Mouse (Mus musculus): Measurements from ENCODE around the gene Dtx3. TPM values are rescaled to one million over a fixed set of nuclear protein-coding genes. Genes with fewer than 3 reads are reported as not detected.

Gene Dtx3
- polyA plus RNA-seq, 1 experiment from 2014 or later, result 15.1 TPM

DNA sequence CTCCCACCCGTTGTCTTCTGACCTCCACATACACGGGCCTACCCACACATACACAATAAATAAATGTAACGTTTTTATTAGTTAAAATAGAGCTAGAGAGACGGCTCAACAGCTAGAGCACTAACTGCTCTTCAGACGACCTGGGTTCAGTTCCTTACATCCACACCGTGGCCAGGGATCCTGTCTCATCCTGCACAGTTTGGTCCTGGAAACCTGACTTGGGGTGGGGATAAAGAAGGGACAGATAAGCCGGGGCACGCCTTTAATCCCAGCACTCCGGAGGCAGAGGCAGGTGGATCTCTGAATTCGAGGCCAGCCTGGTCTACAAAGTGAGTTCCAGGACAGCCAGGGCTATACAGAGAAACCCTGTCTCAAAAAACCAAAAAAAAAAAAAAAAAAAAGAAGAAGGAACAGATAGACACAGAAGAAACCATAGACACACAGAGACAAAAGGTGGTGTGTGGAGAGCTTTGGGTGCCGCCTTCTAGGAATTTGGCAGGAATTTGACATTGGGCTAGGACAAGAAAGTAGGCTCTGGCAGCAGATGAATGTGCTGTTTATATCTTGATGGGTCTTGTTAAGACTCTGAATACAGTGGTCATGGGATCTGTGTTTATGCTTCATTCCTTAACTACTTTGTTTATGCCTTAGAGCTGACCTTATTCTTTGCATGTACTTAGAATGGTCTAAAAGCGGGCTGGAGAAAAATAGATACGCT lies 18.3 kb upstream of the Dtx3 start:
- Histone ChIP-seq H3K4me3 (ENCODE audit: inconsistent target) (no peak overlapping the region), H3K79me2 (ENCODE audit: inconsistent target) (peaks cover 20% of the 10 kb centered on the region), H3K27ac (no peak overlapping the region), H3K36me3 (ENCODE audit: inconsistent target) (0 out of 2 replicates have a peak, but pooled peaks cover under 1% of the 10 kb centered on the region)
- 88% methylated on average over 6 of the region's 13 CpGs for WGBS (ENCODE audit: missing documents)

GRCm38 (mm10) chr10:127213272-127213671 lies 17.7 kb upstream of the Dtx3 start:
- H3K4me3 ChIP-seq (ENCODE audit: inconsistent target), result no peak overlapping the region
- 85% methylated on average over 8 of the region's 8 CpGs for WGBS (ENCODE audit: missing documents)
- H3K79me2 ChIP-seq (ENCODE audit: inconsistent target), result peaks cover 20% of the 10 kb centered on the region
- 0 out of 2 replicates have a peak, but pooled peaks cover 6% of the 10 kb centered on the region for H3K36me3 ChIP-seq (ENCODE audit: inconsistent target)
- no peak overlapping the region for H3K27ac ChIP-seq

GRCm38 (mm10) chr10:127211414-127211854 lies 15.9 kb upstream of the Dtx3 start, which contains the start of gene Pip4k2c:
Gene Pip4k2c, minus strand, starts transcription at chr10:127211585.
- H3K4me3 ChIP-seq (ENCODE audit: inconsistent target), result peak within 1 kb of the TSS; percentile 57
- WGBS (ENCODE audit: missing documents), result 0% methylated on average over 35 of the region's 47 CpGs
- H3K36me3 ChIP-seq (ENCODE audit: inconsistent target), result peaks cover 16% of the 10 kb centered on the region; the same call in 1 of the 2 replicates
- H3K27ac ChIP-seq, result no peak within 1 kb of the TSS
- H3K79me2 ChIP-seq (ENCODE audit: inconsistent target), result peaks cover 20% of the 10 kb centered on the region

DNA sequence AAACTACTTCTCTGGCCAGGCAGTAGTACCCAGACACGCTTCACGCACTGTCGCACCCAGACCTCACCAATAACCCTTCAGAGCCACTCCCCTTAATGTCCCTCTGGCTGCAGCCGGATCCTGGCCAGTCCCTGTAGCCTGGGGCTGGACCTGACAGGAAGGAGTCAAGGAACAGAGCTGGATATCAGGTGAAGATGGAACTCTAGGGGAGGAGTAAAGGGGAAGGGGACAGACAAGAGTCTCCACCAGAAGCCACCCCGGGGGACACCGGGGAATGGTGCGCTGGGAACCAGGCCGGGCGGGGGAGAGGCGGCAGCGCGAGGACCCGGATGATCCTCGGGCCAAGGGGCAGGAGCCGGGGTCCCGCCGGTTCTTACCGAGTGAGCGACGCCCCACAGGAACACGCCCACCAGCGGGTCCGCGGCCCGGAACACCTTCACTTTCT lies 15.5 kb upstream of the Dtx3 start:
- WGBS (ENCODE audit: missing documents), result 1% methylated on average over 25 of the region's 25 CpGs

DNA sequence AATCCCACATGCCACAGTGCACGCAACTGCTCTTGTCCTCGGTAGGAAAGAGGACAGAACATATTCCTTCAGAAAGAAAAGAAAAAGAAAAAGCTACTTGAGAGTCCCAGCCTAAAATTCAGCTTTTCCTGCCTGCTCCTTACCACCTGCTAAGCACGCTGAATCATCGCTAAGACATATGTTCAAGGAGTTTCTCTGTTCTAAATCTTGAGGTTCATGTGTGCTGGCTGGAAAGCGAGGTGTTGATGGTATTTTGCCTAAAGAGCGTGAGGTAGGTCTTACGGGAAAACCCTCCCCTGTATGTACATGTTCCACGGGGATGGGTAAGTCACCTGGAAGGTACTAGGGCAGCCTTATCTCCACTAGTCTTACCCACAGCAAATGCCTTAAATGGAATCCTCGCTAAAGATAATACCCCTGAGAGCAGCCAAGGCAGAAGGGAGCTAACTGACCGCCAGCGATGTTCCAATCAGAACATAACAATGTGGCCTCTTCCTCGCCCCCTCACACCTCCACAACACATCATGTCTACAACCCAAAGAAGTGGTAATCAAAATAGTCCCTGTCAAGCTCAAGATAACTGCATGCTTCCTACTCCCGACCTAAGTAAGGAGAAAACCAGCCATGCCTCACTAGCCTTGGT lies 14.5 kb upstream of the Dtx3 start:
- 94% methylated on average over 13 of the region's 13 CpGs for WGBS (ENCODE audit: missing documents)
- Histone ChIP-seq H3K79me2 (ENCODE audit: inconsistent target) (peaks cover 20% of the 10 kb centered on the region), H3K27ac (no peak overlapping the region), H3K36me3 (ENCODE audit: inconsistent target) (peaks cover 27% of the 10 kb centered on the region), H3K4me3 (ENCODE audit: inconsistent target) (peak overlapping the region; percentile 57)

More for the DNA sequence above, 15.5 kb upstream of the Dtx3 start:
- peak overlapping the region; percentile 57 for H3K4me3 ChIP-seq (ENCODE audit: inconsistent target)
- H3K36me3 ChIP-seq (ENCODE audit: inconsistent target), result peaks cover 17% of the 10 kb centered on the region; the same call in 1 of the 2 replicates
- peaks cover 20% of the 10 kb centered on the region for H3K79me2 ChIP-seq (ENCODE audit: inconsistent target)
- no peak overlapping the region for H3K27ac ChIP-seq

GRCm38 (mm10) chr10:127208921-127209320 lies 13.4 kb upstream of the Dtx3 start:
- Histone ChIP-seq H3K27ac (no peak overlapping the region), H3K36me3 (ENCODE audit: inconsistent target) (peaks cover 38% of the 10 kb centered on the region), H3K79me2 (ENCODE audit: inconsistent target) (peaks cover 20% of the 10 kb centered on the region), H3K4me3 (ENCODE audit: inconsistent target) (no peak overlapping the region)
- WGBS (ENCODE audit: missing documents), result 98% methylated on average over 4 of the region's 4 CpGs

DNA sequence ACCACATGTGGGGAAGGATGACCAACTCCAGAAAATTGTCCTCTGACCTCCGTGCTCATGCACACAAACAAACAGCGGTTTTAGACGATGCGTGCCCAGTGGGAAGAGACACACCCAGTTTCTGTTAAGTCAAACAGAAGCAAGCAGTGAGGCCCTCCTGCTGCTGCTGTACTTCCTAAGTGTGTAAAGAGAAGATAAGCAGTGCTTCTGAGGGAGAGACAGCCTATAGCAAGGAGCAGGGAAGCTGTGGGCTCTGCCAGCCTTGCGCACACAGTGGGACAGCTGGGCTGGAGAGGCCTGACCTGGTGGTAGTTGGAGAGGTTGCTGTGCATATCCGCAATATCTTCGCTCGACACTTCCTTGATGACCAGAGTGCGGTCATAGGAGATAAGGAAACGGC lies 9.8 kb upstream of the Dtx3 start:
- H3K27ac ChIP-seq, result no peak overlapping the region
- H3K79me2 ChIP-seq (ENCODE audit: inconsistent target), result peaks cover 13% of the 10 kb centered on the region
- peaks cover 63% of the 10 kb centered on the region for H3K36me3 ChIP-seq (ENCODE audit: inconsistent target)
- H3K4me3 ChIP-seq (ENCODE audit: inconsistent target), result no peak overlapping the region
- 92% methylated on average over 10 of the region's 10 CpGs for WGBS (ENCODE audit: missing documents)

GRCm38 (mm10) chr10:127204589-127204988 lies 9.1 kb upstream of the Dtx3 start:
- Histone ChIP-seq H3K36me3 (ENCODE audit: inconsistent target) (peaks cover 70% of the 10 kb centered on the region), H3K79me2 (ENCODE audit: inconsistent target) (peaks cover 5% of the 10 kb centered on the region; the same call in 1 of the 2 replicates), H3K4me3 (ENCODE audit: inconsistent target) (no peak overlapping the region), H3K27ac (no peak overlapping the region)
- 84% methylated on average over 5 of the region's 5 CpGs for WGBS (ENCODE audit: missing documents)

DNA sequence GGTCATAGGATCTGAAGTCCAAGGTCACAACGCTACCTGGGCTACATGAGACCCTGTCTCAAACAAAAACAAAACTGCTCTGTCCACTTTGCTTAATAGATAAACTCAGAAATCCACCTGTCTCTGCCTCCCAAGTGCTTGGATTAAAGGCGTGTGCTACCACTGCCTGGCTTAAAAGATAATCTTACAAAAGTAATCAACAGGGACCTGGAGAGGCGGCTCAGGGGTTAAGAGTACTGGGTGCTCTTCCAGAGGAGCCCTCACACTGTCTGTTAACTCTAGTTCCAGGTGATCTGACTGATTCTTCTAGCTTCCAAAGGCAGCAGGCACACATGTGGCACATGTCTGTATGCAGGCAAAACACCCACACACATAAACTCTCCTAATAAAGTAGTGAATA lies 7.6 kb upstream of the Dtx3 start:
- no peaks in the 10 kb centered on the region for H3K79me2 ChIP-seq (ENCODE audit: inconsistent target)
- H3K27ac ChIP-seq, result no peak overlapping the region
- peaks cover 75% of the 10 kb centered on the region for H3K36me3 ChIP-seq (ENCODE audit: inconsistent target)
- 93% methylated on average over 3 of the region's 3 CpGs for WGBS (ENCODE audit: missing documents)
- no peak overlapping the region for H3K4me3 ChIP-seq (ENCODE audit: inconsistent target)

GRCm38 (mm10) chr10:127200279-127200678 lies 4.8 kb upstream of the Dtx3 start:
- 90% methylated on average over 8 of the region's 8 CpGs for WGBS (ENCODE audit: missing documents)

DNA sequence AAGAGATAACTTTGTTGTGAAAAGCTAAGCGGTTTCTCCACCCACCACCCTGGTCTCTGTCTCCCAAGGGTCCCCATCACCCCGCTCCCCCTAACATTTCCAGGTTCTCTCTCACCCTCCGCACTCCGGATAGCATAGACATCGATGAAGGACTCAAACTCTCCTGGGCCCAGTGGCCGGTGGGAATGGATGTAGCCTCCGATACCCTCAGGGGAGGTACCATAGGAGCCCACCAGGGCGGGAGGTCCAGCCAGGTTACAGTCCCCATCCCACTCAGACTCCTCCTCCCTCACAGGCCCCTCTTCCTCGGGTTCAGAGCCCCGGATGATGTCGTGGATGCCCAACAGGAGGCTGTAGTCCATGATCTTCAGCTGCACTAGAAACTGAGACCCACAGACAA lies 3.9 kb upstream of the Dtx3 start:
- Histone ChIP-seq H3K79me2 (ENCODE audit: inconsistent target) (no peaks in the 10 kb centered on the region), H3K27ac (no peak overlapping the region), H3K4me3 (ENCODE audit: inconsistent target) (no peak overlapping the region), H3K36me3 (ENCODE audit: inconsistent target) (peaks cover 50% of the 10 kb centered on the region)
- WGBS (ENCODE audit: missing documents), result 90% methylated on average over 11 of the region's 11 CpGs

More at GRCm38 (mm10) chr10:127200279-127200678, 4.8 kb upstream of the Dtx3 start:
- no peak overlapping the region for H3K27ac ChIP-seq
- no peak overlapping the region for H3K4me3 ChIP-seq (ENCODE audit: inconsistent target)
- no peaks in the 10 kb centered on the region for H3K79me2 ChIP-seq (ENCODE audit: inconsistent target)
- peaks cover 58% of the 10 kb centered on the region for H3K36me3 ChIP-seq (ENCODE audit: inconsistent target)

- H3K36me3 ChIP-seq (ENCODE audit: inconsistent target), result peaks cover 46% of the 10 kb centered on the region
Observed at GRCm38 (mm10) chr10:127199068-127199467, 3.5 kb upstream of the Dtx3 start.

GRCm38 (mm10) chr10:127198492-127198891 lies 3.0 kb upstream of the Dtx3 start:
- WGBS (ENCODE audit: missing documents), result 85% methylated on average over 2 of the region's 2 CpGs
- H3K27ac ChIP-seq, result no peak overlapping the region
- peaks cover 41% of the 10 kb centered on the region for H3K36me3 ChIP-seq (ENCODE audit: inconsistent target)

More at GRCm38 (mm10) chr10:127199068-127199467, 3.5 kb upstream of the Dtx3 start:
- no peaks in the 10 kb centered on the region for H3K79me2 ChIP-seq (ENCODE audit: inconsistent target)
- H3K4me3 ChIP-seq (ENCODE audit: inconsistent target), result no peak overlapping the region
- H3K27ac ChIP-seq, result no peak overlapping the region
- WGBS (ENCODE audit: missing documents), result 86% methylated on average over 5 of the region's 5 CpGs

DNA sequence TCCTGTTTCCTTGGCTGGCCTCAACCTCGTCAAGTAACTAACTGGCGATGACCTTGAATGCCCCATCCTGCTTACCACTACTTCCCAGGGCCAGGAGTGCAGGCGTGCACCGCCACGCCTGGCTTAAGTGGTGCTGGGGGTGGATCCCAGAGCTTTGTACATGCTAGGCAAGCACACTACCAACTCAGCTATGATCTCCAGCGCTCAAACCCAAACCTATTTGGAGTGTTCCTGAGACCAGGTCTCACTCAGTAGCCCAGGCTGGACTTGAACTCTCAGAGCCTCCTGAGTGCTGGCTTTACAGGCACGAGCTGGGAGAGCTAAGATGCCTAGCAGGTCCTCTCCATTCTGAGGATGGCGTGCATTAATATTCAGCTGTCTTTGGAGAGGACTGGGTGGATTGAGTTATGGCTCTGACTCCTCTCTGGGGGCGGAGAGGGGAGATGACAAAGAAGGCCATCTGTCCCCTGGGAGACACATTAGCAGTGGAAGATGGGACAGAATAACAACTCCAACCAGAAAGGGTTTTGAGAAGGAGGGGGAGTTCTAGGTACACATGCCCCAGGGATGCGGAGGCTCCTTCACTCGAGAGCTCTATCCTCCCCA lies 2.1 kb upstream of the Dtx3 start:
- Histone ChIP-seq H3K36me3 (ENCODE audit: inconsistent target) (peaks cover 32% of the 10 kb centered on the region), H3K27ac (no peak overlapping the region), H3K4me3 (ENCODE audit: inconsistent target) (no peak overlapping the region), H3K79me2 (ENCODE audit: inconsistent target) (no peaks in the 10 kb centered on the region)
- 97% methylated on average over 11 of the region's 11 CpGs for whole genome bisulfite sequencing (ENCODE audit: missing documents)

More at GRCm38 (mm10) chr10:127198492-127198891, 3.0 kb upstream of the Dtx3 start:
- Histone ChIP-seq H3K4me3 (ENCODE audit: inconsistent target) (no peak overlapping the region), H3K79me2 (ENCODE audit: inconsistent target) (no peaks in the 10 kb centered on the region)

All from macrophage (primary cell).